ENCODE assay signal across 7 mouse cellular contexts in genomic region chr13:113613882-113614281, GRCm38 (mm10). TPM values are rescaled to one million over a fixed set of nuclear protein-coding genes. Genes with fewer than 3 reads are reported as not detected.
DNase-seq lines count a peak whose midpoint lies in the region; ATAC-seq lines count a peak whose summit lies in the region.

No protein-coding gene starts in this region.

- H3K4me3 ChIP-seq in hindbrain, embryonic 12.5 days, result peak overlapping the region; percentile 18; the same call in 1 of the 2 replicates

- no peaks in the 10 kb centered on the region for H3K9me3 ChIP-seq in hindbrain, embryonic 12.5 days (replicated peaks)

- peak overlapping the region; percentile 91 for H3K4me2 ChIP-seq in hindbrain, embryonic 12.5 days (replicated peaks)

- DNase-seq in 416B (ENCODE audit: low read depth) (peak; percentile 30), adipocyte (ENCODE audit: low spot score) (peak; percentile 27)
- DNase-seq in lung, postnatal 36 days, result peak; percentile 68
- DNase-seq in cerebellum, postnatal 10 days, result no peak
- DNase-seq in cerebellum, adult 18-20 months, result no peak
- no peak for DNase-seq in spleen, adult 12 weeks (ENCODE audit: low spot score)

- no peaks in the 10 kb centered on the region for H3K36me3 ChIP-seq in hindbrain, embryonic 12.5 days

- no peaks in the 10 kb centered on the region for H3K27me3 ChIP-seq in hindbrain, embryonic 12.5 days

- H3K27ac ChIP-seq in hindbrain, embryonic 12.5 days, result no peak overlapping the region

- no peak for ATAC-seq in hindbrain, embryonic 12.5 days (ENCODE audit: low FRiP score)

- H3K9ac ChIP-seq in hindbrain, embryonic 12.5 days, result peak overlapping the region; percentile 29; the same call in 1 of the 2 replicates

- WGBS in hindbrain, embryonic 12.5 days, result 23% methylated on average over 10 of the region's 10 CpGs

- H3K4me1 ChIP-seq in hindbrain, embryonic 12.5 days, result peaks cover 68% of the 10 kb centered on the region

RNA-seq across cellular contexts. Expression of gene Snx18, which starts 4.5 kb away (rescaled TPM):
- 30.6 and 31.1 TPM in 2 replicates for polyA plus RNA-seq in hindbrain, embryonic 12.5 days (2016; fragmentation: Nextera tagmentation; extraction: Ambion mirVana)

RNA-seq across cellular contexts. Expression of gene Hspb3, which starts 49.6 kb away (rescaled TPM):
- 0.76 and 1.6 TPM in 2 replicates for polyA plus RNA-seq in hindbrain, embryonic 12.5 days (2016; fragmentation: Nextera tagmentation; extraction: Ambion mirVana)

Comparison
In these comparisons a context has a peak if more than half of its experiments do, and no peak if none do; other contexts are left out.
1. DNase-seq: peak in 416B (single experiment), adipocyte (single experiment) and lung, postnatal 36 days (single experiment); none in cerebellum, postnatal 10 days (0 of 2), cerebellum, adult 18-20 months (0 of 2) and spleen, adult 12 weeks (single experiment).